12 mouse cellular contexts compared by ENCODE assay signal in the genomic region with DNA sequence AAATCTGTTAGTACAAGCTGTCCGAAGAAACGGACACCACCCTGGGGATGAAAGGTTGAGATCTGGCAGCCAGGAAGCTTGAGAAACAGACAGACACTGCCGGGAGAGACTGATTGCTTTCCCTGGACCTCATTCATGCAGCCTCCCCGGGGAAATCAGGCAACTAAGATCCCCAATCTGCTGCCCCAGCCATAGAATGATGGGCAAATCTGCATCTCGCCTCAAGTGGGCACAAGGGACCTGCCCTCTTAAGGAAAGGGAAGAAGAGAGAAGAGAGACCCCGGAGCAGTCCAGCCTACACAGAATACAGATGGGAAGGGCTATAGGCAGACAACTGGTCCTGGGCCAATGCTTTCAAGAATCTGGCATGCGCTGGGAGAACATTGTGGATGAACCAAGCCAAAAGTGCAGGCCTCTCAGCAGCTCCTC. TPM values are rescaled to one million over a fixed set of nuclear protein-coding genes. Genes with fewer than 3 reads are reported as not detected.
DNase-seq lines count a peak whose midpoint lies in the region; ATAC-seq and TF ChIP-seq lines count a peak whose summit lies in the region.
"Had no signal": no experiment of that assay in that cellular context is flagged by ENCODE, and none has a peak within 500 bp of the region (broad histone marks: within the 10 kb centered on the region; RNA-seq: fewer than 3 reads in every experiment).

No protein-coding gene starts in this region.

- intact Hi-C loops in left cerebral cortex, postnatal 14 days (cut with DNase I): no loop called here
- intact Hi-C loops in left cerebral cortex, adult 2 months (cut with DNase I): no loop called here

- H3K36me3 ChIP-seq in midbrain, embryonic 13.5 days: no peaks in the 10 kb centered on the region
- no peaks in the 10 kb centered on the region for H3K36me3 ChIP-seq in midbrain, embryonic 10.5 days
- H3K36me3 ChIP-seq in heart, postnatal 0 days (replicated peaks; ENCODE audit: control insufficient read depth, insufficient read depth, low read length): no peaks in the 10 kb centered on the region
- no peaks in the 10 kb centered on the region for H3K36me3 ChIP-seq in midbrain, embryonic 14.5 days (ENCODE audit: control insufficient read depth, insufficient read depth, low read length)
- H3K36me3 ChIP-seq: forebrain, embryonic 10.5 days; stomach, embryonic 15.5 days had no signal

- H3K4me2 ChIP-seq in midbrain, embryonic 13.5 days (replicated peaks): no peak overlapping the region
- no peak overlapping the region for H3K4me2 ChIP-seq in heart, postnatal 0 days (ENCODE audit: low read depth, low read length)
- no peak overlapping the region for H3K4me2 ChIP-seq in midbrain, embryonic 14.5 days (ENCODE audit: low read length)
- H3K4me2 ChIP-seq: stomach, embryonic 15.5 days had no signal

- H3K9ac ChIP-seq in midbrain, embryonic 13.5 days (replicated peaks): no peak overlapping the region
- H3K9ac ChIP-seq in heart, postnatal 0 days (replicated peaks; ENCODE audit: low read depth, low read length): no peak overlapping the region
- no peak overlapping the region for H3K9ac ChIP-seq in midbrain, embryonic 14.5 days (replicated peaks; ENCODE audit: low read length)
- H3K9ac ChIP-seq: stomach, embryonic 15.5 days had no signal

- no peak for TF ChIP-seq EP300 in heart, postnatal 0 days (IDR thresholded peaks at IDR 0.05; ENCODE audit: low read depth)

- no peaks in the 10 kb centered on the region for H3K27me3 ChIP-seq in midbrain, embryonic 13.5 days
- H3K27me3 ChIP-seq in midbrain, embryonic 10.5 days (ENCODE audit: low read depth, poor library complexity, severe bottlenecking): no peaks in the 10 kb centered on the region
- no peaks in the 10 kb centered on the region for H3K27me3 ChIP-seq in heart, postnatal 0 days (ENCODE audit: control insufficient read depth, insufficient read depth, low read length)
- H3K27me3 ChIP-seq in midbrain, embryonic 14.5 days (ENCODE audit: control insufficient read depth, insufficient read depth, low read length): no peaks in the 10 kb centered on the region
- H3K27me3 ChIP-seq: stomach, embryonic 15.5 days had no signal

- H3K9me3 ChIP-seq in midbrain, embryonic 13.5 days: no peaks in the 10 kb centered on the region
- H3K9me3 ChIP-seq in midbrain, embryonic 10.5 days (replicated peaks): no peaks in the 10 kb centered on the region
- H3K9me3 ChIP-seq in heart, postnatal 0 days (replicated peaks; ENCODE audit: control insufficient read depth, low read length): no peaks in the 10 kb centered on the region
- H3K9me3 ChIP-seq in midbrain, embryonic 14.5 days (ENCODE audit: control insufficient read depth, low read length): no peaks in the 10 kb centered on the region
- H3K9me3 ChIP-seq: forebrain, embryonic 10.5 days; stomach, embryonic 15.5 days had no signal

- TF ChIP-seq CTCF in heart, postnatal 0 days (IDR thresholded peaks at IDR 0.05; ENCODE audit: low read depth): no peak
- no peak for TF ChIP-seq CTCF in left cerebral cortex, adult 2 months (IDR thresholded peaks at IDR 0.05)

- ATAC-seq in midbrain, embryonic 13.5 days: peak; percentile 43; the same call in 1 of the 2 replicates
- no peak; the same call in 1 of the 2 replicates for ATAC-seq in heart, postnatal 0 days (ENCODE audit: insufficient read depth, low read depth)
- no peak for ATAC-seq in midbrain, embryonic 14.5 days (ENCODE audit: low FRiP score, low TSS enrichment)

- H3K4me3 ChIP-seq in midbrain, embryonic 13.5 days (replicated peaks): no peak overlapping the region
- no peak overlapping the region for H3K4me3 ChIP-seq in midbrain, embryonic 10.5 days
- H3K4me3 ChIP-seq in heart, postnatal 0 days (ENCODE audit: low read depth, low read length): no peak overlapping the region
- H3K4me3 ChIP-seq in midbrain, embryonic 14.5 days (replicated peaks; ENCODE audit: low read depth, low read length): no peak overlapping the region
- no peak overlapping the region for H3K4me3 ChIP-seq in left cerebral cortex, adult 2 months
- H3K4me3 ChIP-seq: forebrain, embryonic 10.5 days; stomach, embryonic 15.5 days had no signal

- H3K4me1 ChIP-seq in midbrain, embryonic 13.5 days (replicated peaks): peaks cover 11% of the 10 kb centered on the region
- H3K4me1 ChIP-seq in midbrain, embryonic 10.5 days: peaks cover 8% of the 10 kb centered on the region
- H3K4me1 ChIP-seq in heart, postnatal 0 days (ENCODE audit: control insufficient read depth, insufficient read depth): no peaks in the 10 kb centered on the region
- peaks cover 5% of the 10 kb centered on the region; the same call in 1 of the 2 replicates for H3K4me1 ChIP-seq in midbrain, embryonic 14.5 days (ENCODE audit: control insufficient read depth, insufficient read depth, low read length)

- WGBS in midbrain, embryonic 13.5 days: 54% methylated on average over 7 of the region's 7 CpGs
- 76% methylated on average over 7 of the region's 7 CpGs for WGBS in midbrain, embryonic 10.5 days
- 49% methylated on average over 7 of the region's 7 CpGs for WGBS in heart, postnatal 0 days
- 53% methylated on average over 7 of the region's 7 CpGs for WGBS in midbrain, embryonic 14.5 days

- DNase-seq in adrenal gland, postnatal 14 days: peak; percentile 39
- no peak for DNase-seq in adrenal gland, postnatal 25 days
- DNase-seq in midbrain, embryonic 10.5 days (ENCODE audit: low spot score): no peak
- DNase-seq in heart, postnatal 0 days (ENCODE audit: low spot score): peak; percentile 9
- DNase-seq in midbrain, embryonic 14.5 days: peak; percentile 47
- DNase-seq in left cerebral cortex, postnatal 14 days (ENCODE audit: low spot score in 2 of 2): no peak
- no peak for DNase-seq in left cerebral cortex, adult 2 months (ENCODE audit: extremely low spot score in 1 of 2, low spot score in 2 of 2)

- H3K27ac ChIP-seq in midbrain, embryonic 13.5 days: no peak overlapping the region
- no peak overlapping the region for H3K27ac ChIP-seq in midbrain, embryonic 10.5 days (replicated peaks)
- H3K27ac ChIP-seq in heart, postnatal 0 days (ENCODE audit: low read depth): no peak overlapping the region
- H3K27ac ChIP-seq in midbrain, embryonic 14.5 days (replicated peaks; ENCODE audit: low read depth, low read length): no peak overlapping the region
- no peak overlapping the region for H3K27ac ChIP-seq in left cerebral cortex, adult 2 months
- H3K27ac ChIP-seq: forebrain, embryonic 10.5 days; macrophage; stomach, embryonic 15.5 days had no signal

RNA-seq across cellular contexts. Expression of gene Rab22a, which starts 37.4 kb away (rescaled TPM):
- 33.0 and 35.4 TPM in 2 replicates for total RNA-seq in adrenal gland, postnatal 14 days (2021)
- 27.0 and 31.9 TPM in 2 replicates for total RNA-seq in adrenal gland, postnatal 25 days (2021)
- polyA plus RNA-seq in midbrain, embryonic 13.5 days (2015; fragmentation: Nextera tagmentation; extraction: Ambion mirVana): 32.8 and 33.5 TPM in 2 replicates
- 24.0 and 27.7 TPM in 2 replicates for polyA plus RNA-seq in midbrain, embryonic 10.5 days (2016; fragmentation: Nextera tagmentation; extraction: Ambion mirVana)
- 18.2 and 25.2 TPM in 2 replicates for total RNA-seq in heart, postnatal 0 days (2014; rRNA removed; ENCODE audit: low replicate concordance)
- polyA plus RNA-seq in heart, postnatal 0 days (2015; fragmentation: Nextera tagmentation; extraction: Ambion mirVana): 30.8 and 31.4 TPM in 2 replicates
- 28.4 and 36.9 TPM in 2 replicates for polyA plus RNA-seq in midbrain, embryonic 14.5 days (2014; fragmentation: Nextera tagmentation; extraction: Ambion mirVana)
- total RNA-seq in left cerebral cortex, postnatal 14 days (2021): 10 to 100 TPM; 25.2 to 27.2 TPM
- 10 to 100 TPM; 26.3 to 28.1 TPM for total RNA-seq in left cerebral cortex, adult 2 months (2021)

RNA-seq across cellular contexts. Expression of gene Ankrd60, which starts 44.0 kb away (rescaled TPM):
- not detected in 2 replicates for total RNA-seq in adrenal gland, postnatal 14 days (2021)
- total RNA-seq in adrenal gland, postnatal 25 days (2021): not detected in 2 replicates
- polyA plus RNA-seq in midbrain, embryonic 13.5 days (2015; fragmentation: Nextera tagmentation; extraction: Ambion mirVana): not detected in 2 replicates
- not detected in 2 replicates for polyA plus RNA-seq in midbrain, embryonic 10.5 days (2016; fragmentation: Nextera tagmentation; extraction: Ambion mirVana)
- not detected in 2 replicates for total RNA-seq in heart, postnatal 0 days (2014; rRNA removed; ENCODE audit: low replicate concordance)
- polyA plus RNA-seq in heart, postnatal 0 days (2015; fragmentation: Nextera tagmentation; extraction: Ambion mirVana): not detected in 2 replicates
- not detected in 2 replicates for polyA plus RNA-seq in midbrain, embryonic 14.5 days (2014; fragmentation: Nextera tagmentation; extraction: Ambion mirVana)
- not detected for total RNA-seq in left cerebral cortex, postnatal 14 days (2021)
- total RNA-seq in left cerebral cortex, adult 2 months (2021): not detected
- total RNA-seq: layer of hippocampus, postnatal 10 days had no signal
- polyA plus RNA-seq: forebrain, embryonic 10.5 days; macrophage; stomach, embryonic 15.5 days had no signal

Comparison
In these comparisons a context has a peak if more than half of its experiments do, and no peak if none do; other contexts are left out.
1. DNase-seq: peak in adrenal gland, postnatal 14 days (single experiment), heart, postnatal 0 days (single experiment) and midbrain, embryonic 14.5 days (single experiment); none in adrenal gland, postnatal 25 days (single experiment), midbrain, embryonic 10.5 days (single experiment), left cerebral cortex, postnatal 14 days (0 of 2) and left cerebral cortex, adult 2 months (0 of 2).